Mouse (Mus musculus): ENCODE results near the gene Itm2b.

- TF ChIP-seq CTCF (IDR thresholded peaks at IDR 0.05; ENCODE audit: borderline replicate concordance, insufficient read depth, low read depth, low read length) = no peak
- no peak for TF ChIP-seq POLR2A (IDR thresholded peaks at IDR 0.05; ENCODE audit: borderline replicate concordance, insufficient read depth, low read length)
These were observed 51.2 kb downstream of the Itm2b start for GRCm38 (mm10) chr14:73333880-73334279.
